Mouse (Mus musculus) brown adipose tissue, adult 24 weeks (tissue): ENCODE measurements around the gene Ctdnep1. TPM values are rescaled to one million over a fixed set of nuclear protein-coding genes. Genes with fewer than 3 reads are reported as not detected.

ENCODE experiments used
- H3K27ac ChIP-seq: fragments of 200-500 bp; replicated peaks from 2 replicates; pipeline ENCODE4 v1.5.1; 2012; ENCODE audit warnings: low read depth, mild to moderate bottlenecking, low read length
- H3K4me1 ChIP-seq: fragments of 200-500 bp; 2 replicates; pipeline ENCODE4 v1.6.1; 2012; ENCODE audit warnings: low read length, mixed read lengths; ENCODE audit not compliant: control insufficient read depth, insufficient read depth, insufficient read length
- H3K4me3 ChIP-seq: fragments of 200-500 bp; 2 replicates; pipeline ENCODE4 v1.5.1; 2012; ENCODE audit warnings: low read depth, mild to moderate bottlenecking, low read length, moderate library complexity; ENCODE audit not compliant: insufficient read depth
- polyA plus RNA-seq: library from polyadenylated mRNA; stranded (reverse); fragments of >200 nt; gene quantifications from 2 replicates; pipeline ENCODE4 v1.2.4, GENCODE M21; 2012; ENCODE audit not compliant: missing spikeins, insufficient read depth, insufficient read length

Gene Ctdnep1
- polyA plus RNA-seq, 1 experiment: 82.4 TPM

- H3K4me1 ChIP-seq: no peaks in the 10 kb centered on the region
- no peak overlapping the region for H3K27ac ChIP-seq
- no peak overlapping the region for H3K4me3 ChIP-seq
These were observed 49.8 kb downstream of the Ctdnep1 start for GRCm38 (mm10) chr11:70030651-70031320.

- Histone ChIP-seq H3K27ac (no peak overlapping the region), H3K4me1 (no peaks in the 10 kb centered on the region), H3K4me3 (no peak overlapping the region)
These were observed 50.3 kb downstream of the Ctdnep1 start for GRCm38 (mm10) chr11:70031321-70031670.

DNA sequence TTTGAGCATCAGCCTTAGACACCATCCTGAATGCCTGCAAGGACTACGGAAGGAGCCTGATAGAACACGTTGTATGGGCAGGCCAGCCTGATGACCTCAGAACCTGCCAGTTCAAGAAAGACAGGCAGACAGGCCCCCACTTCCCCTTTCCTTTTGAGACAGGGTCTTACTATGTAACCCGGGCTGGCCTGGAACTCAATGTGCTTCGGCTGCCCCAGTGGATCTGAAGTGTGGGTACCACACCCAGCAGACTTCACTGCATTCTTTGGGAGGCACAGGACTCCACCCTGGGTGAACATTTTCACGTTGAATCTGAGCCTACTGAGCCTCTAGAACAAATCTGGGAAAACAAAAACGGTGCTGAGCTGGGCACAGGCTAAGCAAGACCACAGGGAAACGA, 57.2 kb downstream of the Ctdnep1 start:
- Histone ChIP-seq H3K4me1 (no peaks in the 10 kb centered on the region), H3K4me3 (no peak overlapping the region), H3K27ac (peak overlapping the region; percentile 40; the same call in 1 of the 2 replicates)

GRCm38 (mm10) chr11:70039631-70040030, 58.7 kb downstream of the Ctdnep1 start:
- no peak overlapping the region for H3K4me3 ChIP-seq
- no peak overlapping the region for H3K27ac ChIP-seq
- no peaks in the 10 kb centered on the region for H3K4me1 ChIP-seq

- Histone ChIP-seq H3K27ac (no peak overlapping the region), H3K4me1 (no peaks in the 10 kb centered on the region), H3K4me3 (no peak overlapping the region)
These were observed 59.2 kb downstream of the Ctdnep1 start for GRCm38 (mm10) chr11:70040184-70040583.

Other genes starting within 250 kb of the Ctdnep1 start
- 10.4 and 16.5 TPM in 2 replicates for gene Polr2a, start 222.5 kb upstream of the Ctdnep1 start, polyA plus RNA-seq
- not detected in 2 replicates for gene Slc35g3, start 219.2 kb upstream of the Ctdnep1 start, polyA plus RNA-seq
- 17.2 and 23.6 TPM in 2 replicates for gene Zbtb4, start 215.2 kb upstream of the Ctdnep1 start, polyA plus RNA-seq
- 1.7 and 2.4 TPM in 2 replicates for gene Chrnb1, start 185.2 kb upstream of the Ctdnep1 start, polyA plus RNA-seq
- 5.6 and 7.5 TPM in 2 replicates for gene Fgf11, start 179.3 kb upstream of the Ctdnep1 start, polyA plus RNA-seq
- gene Tmem102, start 175.5 kb upstream of the Ctdnep1 start, polyA plus RNA-seq: 1.2 TPM in 1 of 2 replicates, not detected in the other
- gene Gm39566, start 165.9 kb upstream of the Ctdnep1 start, polyA plus RNA-seq: not detected in 2 replicates
- not detected in 2 replicates for gene Spem2, start 162.7 kb upstream of the Ctdnep1 start, polyA plus RNA-seq
- gene Spem1, start 159.0 kb upstream of the Ctdnep1 start, polyA plus RNA-seq: not detected in 2 replicates
- 1.8 and 2.7 TPM in 2 replicates for gene Nlgn2, start 143.4 kb upstream of the Ctdnep1 start, polyA plus RNA-seq
- 206 and 248 TPM in 2 replicates for gene Tmem256, start 142.6 kb upstream of the Ctdnep1 start, polyA plus RNA-seq
- 18.7 TPM in 2 replicates for gene Plscr3, start 134.8 kb upstream of the Ctdnep1 start, polyA plus RNA-seq
- gene Tnk1, start 122.4 kb upstream of the Ctdnep1 start, polyA plus RNA-seq: not detected in 2 replicates
- not detected in 2 replicates for gene Tmem95, start 103.1 kb upstream of the Ctdnep1 start, polyA plus RNA-seq
- gene Kctd11, start 99.8 kb upstream of the Ctdnep1 start, polyA plus RNA-seq: 2.5 and 3.3 TPM in 2 replicates
- not detected in 2 replicates for gene Acap1, start 85.6 kb upstream of the Ctdnep1 start, polyA plus RNA-seq
- 3.2 TPM in 1 of 2 replicates, not detected in the other for gene 2810408A11Rik, start 80.2 kb upstream of the Ctdnep1 start, polyA plus RNA-seq
- gene Neurl4, start 80.1 kb upstream of the Ctdnep1 start, polyA plus RNA-seq: 16.9 and 18.4 TPM in 2 replicates
- 23.6 and 24.3 TPM in 2 replicates for gene Gps2, start 67.3 kb upstream of the Ctdnep1 start, polyA plus RNA-seq
- 424 and 439 TPM in 2 replicates for gene Eif5a, start 59.2 kb upstream of the Ctdnep1 start, polyA plus RNA-seq
- 37.9 and 76.4 TPM in 2 replicates for gene Ybx2, start 45.4 kb upstream of the Ctdnep1 start, polyA plus RNA-seq
- gene Slc2a4, start 33.0 kb upstream of the Ctdnep1 start, polyA plus RNA-seq: 466 and 489 TPM in 2 replicates
- not detected in 2 replicates for gene Cldn7, start 16.4 kb upstream of the Ctdnep1 start, polyA plus RNA-seq
- 66.7 and 78.0 TPM in 2 replicates for gene Elp5, start 1.4 kb downstream of the Ctdnep1 start, polyA plus RNA-seq
- 576 and 663 TPM in 2 replicates for gene Gabarap, start 10.0 kb downstream of the Ctdnep1 start, polyA plus RNA-seq
- 24.2 and 26.4 TPM in 2 replicates for gene Phf23, start 14.6 kb downstream of the Ctdnep1 start, polyA plus RNA-seq
- gene Dvl2, start 19.4 kb downstream of the Ctdnep1 start, polyA plus RNA-seq: 2.6 and 4.9 TPM in 2 replicates
- 1,981 and 2,287 TPM in 2 replicates for gene Acadvl, start 34.3 kb downstream of the Ctdnep1 start, polyA plus RNA-seq
- gene Dlg4, start 35.8 kb downstream of the Ctdnep1 start, polyA plus RNA-seq: 2.4 and 2.7 TPM in 2 replicates
- gene Asgr1, start 72.9 kb downstream of the Ctdnep1 start, polyA plus RNA-seq: 0.87 TPM in 1 of 2 replicates, not detected in the other
- not detected in 2 replicates for gene Asgr2, start 111.5 kb downstream of the Ctdnep1 start, polyA plus RNA-seq
- 13.1 and 16.8 TPM in 2 replicates for gene Mgl2, start 149.2 kb downstream of the Ctdnep1 start, polyA plus RNA-seq
- 8.7 and 15.9 TPM in 2 replicates for gene Clec10a, start 175.0 kb downstream of the Ctdnep1 start, polyA plus RNA-seq
- gene Slc16a11, start 231.6 kb downstream of the Ctdnep1 start, polyA plus RNA-seq: not detected in 2 replicates
- gene Slc16a13, start 239.9 kb downstream of the Ctdnep1 start, polyA plus RNA-seq: 0.67 and 2.2 TPM in 2 replicates
- 7.0 and 13.4 TPM in 2 replicates for gene Bcl6b, start 248.6 kb downstream of the Ctdnep1 start, polyA plus RNA-seq